Mouse (Mus musculus) heart, adult 11 months (tissue): ENCODE data around the gene Chid1.

ENCODE experiments used
- DNase-seq: peaks from one replicate; pipeline ENCODE4 v3.0.0; 2022

Chid1 gene

GRCm38 (mm10) chr7:141497600-141497999 lies 42.1 kb downstream of the Chid1 start:
- DNase-seq: peak; percentile 90

- no peak for DNase-seq
Observed at GRCm38 (mm10) chr7:141495940-141496339, 43.7 kb downstream of the Chid1 start.

- DNase-seq: no peak
Observed at GRCm38 (mm10) chr7:141495379-141495778, 44.3 kb downstream of the Chid1 start.

DNA sequence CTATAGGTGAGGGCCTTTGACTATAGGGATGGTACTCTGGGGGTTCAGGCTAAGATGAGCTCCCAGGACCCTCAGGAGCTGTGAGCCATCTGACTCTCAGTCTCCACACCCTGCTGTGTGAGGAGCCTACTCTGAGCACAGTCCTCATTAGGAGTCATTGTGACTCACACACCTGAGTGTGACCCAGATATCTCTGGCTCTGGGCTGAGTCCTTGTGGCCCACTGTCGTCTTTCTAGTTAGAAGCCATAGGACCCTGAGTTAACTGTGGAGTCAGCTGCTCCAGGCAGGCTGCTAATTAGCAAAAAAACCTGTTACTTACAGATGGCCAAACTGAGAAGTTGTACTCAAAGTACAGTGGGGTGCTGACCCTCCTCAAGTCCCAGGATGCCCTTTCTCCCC lies 45.9 kb downstream of the Chid1 start:
- DNase-seq: no peak

GRCm38 (mm10) chr7:141492738-141493137 lies 46.9 kb downstream of the Chid1 start:
- no peak for DNase-seq

- no peak for DNase-seq
Observed at GRCm38 (mm10) chr7:141491151-141491550, 48.5 kb downstream of the Chid1 start.

- DNase-seq: no peak
Observed at GRCm38 (mm10) chr7:141487141-141487540, 52.5 kb downstream of the Chid1 start.

DNA sequence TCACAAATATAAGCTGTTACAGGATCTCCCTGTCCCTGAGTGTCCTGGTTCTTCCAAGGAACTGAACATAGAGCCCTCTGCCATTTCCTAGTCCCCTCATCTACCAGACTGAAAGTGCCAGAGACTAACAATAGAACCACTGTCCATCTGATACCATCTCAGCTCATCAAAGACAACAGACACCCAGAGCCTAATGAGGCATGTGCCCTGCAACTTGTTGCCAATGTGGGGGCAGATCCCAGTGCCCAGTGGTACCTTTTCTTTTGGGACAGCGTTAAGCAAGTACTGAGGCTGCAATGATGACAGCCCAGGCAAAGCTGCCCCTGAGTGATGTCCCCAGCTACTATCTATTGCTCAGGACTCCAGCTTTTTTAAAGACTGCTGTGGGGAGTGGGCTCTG lies 53.4 kb downstream of the Chid1 start:
- DNase-seq: no peak

GRCm38 (mm10) chr7:141485606-141486005 lies 54.1 kb downstream of the Chid1 start:
- no peak for DNase-seq

DNA sequence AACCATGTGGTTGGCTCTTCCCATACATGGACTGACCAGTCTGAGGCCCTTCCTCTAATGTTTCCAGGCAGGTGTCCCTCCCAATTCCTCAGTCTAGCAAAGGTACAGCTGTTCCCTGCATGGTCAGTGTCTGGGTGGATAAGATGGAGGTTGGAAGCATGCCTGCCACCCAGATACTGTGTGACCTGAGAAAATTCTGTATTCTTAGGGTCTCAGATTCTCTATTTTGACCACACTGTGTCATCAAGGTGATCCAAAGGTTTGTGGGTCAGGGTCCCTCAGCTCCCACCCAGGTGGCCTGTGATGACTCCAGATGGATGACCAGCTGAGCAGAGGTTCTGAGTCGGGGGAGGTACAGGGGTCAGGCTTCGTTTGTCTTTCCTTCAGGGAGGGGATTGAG lies 54.5 kb downstream of the Chid1 start:
- peak; percentile 89 for DNase-seq

DNA sequence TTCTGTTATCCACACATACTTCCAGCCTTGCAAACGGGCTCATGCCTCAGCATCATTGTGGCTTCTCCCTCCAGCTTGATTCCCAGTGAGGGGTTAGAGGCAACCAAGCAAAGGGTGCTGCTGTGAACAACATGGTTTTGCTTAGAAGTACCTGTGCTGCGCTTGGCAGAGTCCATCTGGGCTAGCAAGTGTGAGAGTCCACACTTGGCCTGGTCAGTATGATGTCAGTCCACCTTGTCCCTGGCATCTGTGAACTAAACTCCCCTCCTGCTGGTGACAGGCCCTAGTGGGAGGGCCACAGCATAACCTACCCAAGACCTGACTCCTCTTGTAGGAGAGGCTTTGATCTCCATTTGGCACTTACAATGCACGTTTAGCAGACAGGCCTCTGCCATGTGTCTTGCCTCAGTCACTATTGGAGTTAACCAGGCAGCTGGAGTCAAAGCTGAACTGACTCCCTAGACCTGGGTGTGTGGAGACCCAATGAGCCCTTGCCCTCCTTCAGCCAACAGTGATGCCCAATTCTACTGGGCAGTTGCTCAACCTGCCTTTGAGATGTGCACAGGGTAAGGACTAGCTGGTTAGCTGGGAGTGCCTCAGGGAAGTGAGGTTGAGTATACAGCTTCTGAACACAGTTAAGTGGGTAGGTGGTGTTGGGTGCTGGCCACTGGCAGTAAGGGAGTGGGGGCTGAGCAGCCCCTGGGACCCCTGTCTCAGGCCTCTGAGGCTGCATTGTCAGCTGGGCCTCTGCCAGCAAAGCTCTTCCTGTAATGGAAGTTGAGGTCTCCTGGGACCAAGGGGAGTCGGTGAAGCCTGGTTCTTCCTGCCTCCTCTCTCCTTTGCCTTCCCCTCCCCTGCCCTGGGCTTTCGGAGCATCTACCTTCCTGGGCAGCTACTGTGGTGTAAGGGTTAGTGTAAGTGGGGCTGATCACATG lies 55.2 kb downstream of the Chid1 start:
- DNase-seq: peak; percentile 96

- DNase-seq: no peak
Observed at GRCm38 (mm10) chr7:141483114-141483653, 56.5 kb downstream of the Chid1 start.

DNA sequence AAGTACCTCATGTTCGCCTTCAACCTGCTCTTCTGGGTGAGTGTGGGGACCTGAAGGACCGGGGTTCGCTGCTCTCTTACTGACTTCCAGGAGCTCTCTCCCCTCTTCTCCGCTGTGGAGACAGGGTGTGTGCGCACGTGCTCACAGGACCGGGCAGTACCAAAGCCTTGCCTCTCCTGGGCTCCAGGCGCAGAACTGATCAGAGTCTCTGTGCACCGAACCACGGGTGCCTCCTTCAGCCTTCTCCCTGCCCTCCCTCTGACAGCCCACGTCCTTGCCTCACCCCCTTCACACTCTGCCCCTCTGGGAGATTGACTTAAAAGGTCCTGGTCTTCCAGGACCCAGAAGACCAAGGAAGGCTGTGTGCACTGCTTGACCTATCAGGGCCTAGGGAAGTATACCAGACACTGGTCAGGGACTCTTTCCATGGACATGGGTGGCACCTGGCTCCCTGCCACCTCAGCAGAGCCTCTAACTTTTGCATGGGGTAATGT lies 57.1 kb downstream of the Chid1 start:
- DNase-seq: no peak

- DNase-seq: peak; percentile 95
Observed at GRCm38 (mm10) chr7:141481498-141482401, 57.9 kb downstream of the Chid1 start.

DNA sequence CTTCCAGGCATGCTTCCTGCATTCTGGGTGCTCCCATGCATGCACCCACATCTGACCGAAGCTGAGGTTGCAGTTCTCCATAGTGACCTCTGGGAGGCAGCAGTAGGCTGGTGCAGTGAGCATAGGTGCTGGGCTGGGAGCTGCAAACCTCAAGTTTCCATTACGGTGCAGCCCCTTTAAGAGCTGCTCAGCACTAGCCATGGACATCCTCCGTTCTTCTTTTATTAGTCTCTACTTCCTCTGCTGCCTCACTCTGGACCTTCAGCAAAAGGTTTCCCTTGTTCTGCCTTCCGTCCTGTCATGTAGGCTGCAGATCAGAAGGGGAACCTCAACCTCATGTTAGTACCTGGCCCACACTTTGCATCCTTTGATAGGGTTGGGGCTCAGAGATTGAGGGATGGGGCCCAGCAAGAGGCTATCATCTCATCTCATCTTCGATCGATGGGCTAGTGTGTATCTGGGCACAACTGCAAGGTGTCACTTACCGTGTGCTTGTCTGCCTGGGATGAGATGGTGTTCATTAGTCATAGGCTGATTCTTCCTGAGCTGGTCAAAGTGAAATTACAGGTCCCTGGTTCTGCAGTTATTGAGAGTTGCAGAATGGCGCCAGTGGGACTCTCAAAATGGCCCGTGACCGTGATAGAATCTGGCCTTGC lies 58.7 kb downstream of the Chid1 start:
- peak; percentile 98 for DNase-seq

GRCm38 (mm10) chr7:141478270-141478748 lies 61.3 kb downstream of the Chid1 start:
- peak; percentile 97 for DNase-seq

GRCm38 (mm10) chr7:141477578-141478269 lies 61.9 kb downstream of the Chid1 start:
- peak; percentile 95 for DNase-seq

- DNase-seq: peak; percentile 98
Observed at GRCm38 (mm10) chr7:141476981-141477370, 62.7 kb downstream of the Chid1 start.

DNA sequence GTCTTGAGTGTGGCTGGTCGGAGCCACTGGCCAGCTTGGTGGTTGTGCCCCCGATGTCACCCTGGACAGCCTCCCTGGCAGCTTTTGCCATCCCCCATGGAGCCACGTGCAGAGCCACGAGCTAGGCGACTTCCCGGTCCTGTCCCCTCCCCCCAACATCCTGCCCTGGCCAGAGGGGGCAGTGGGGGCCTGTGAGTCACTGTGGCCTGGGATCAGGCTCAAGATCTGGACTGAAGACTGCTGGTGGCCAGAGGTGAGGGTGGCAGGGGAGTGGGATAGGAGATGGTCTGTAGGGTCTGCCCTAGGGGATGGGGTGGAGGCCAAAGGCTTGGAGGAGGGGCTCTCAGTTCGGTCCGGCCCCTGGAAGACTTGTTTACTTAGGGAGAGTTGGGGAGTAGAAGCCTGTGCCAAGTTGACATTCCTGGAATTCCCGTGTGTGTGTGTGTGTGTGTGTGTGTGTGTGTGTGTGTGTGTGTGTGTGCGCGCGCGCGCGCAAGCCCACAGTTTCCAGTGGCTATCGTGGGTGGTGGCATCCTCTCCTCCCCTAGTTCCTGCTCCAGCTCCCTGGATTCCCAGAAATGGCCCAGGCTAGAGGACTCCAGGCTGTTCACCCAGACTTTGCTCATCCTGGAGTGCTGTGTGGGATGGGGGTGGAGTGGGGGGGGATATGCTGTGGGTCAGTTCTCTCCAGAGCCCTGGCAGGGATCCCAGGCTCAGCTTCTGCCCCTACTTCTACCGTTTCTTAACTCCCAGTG lies 63.3 kb downstream of the Chid1 start:
- peak; percentile 100 for DNase-seq

DNA sequence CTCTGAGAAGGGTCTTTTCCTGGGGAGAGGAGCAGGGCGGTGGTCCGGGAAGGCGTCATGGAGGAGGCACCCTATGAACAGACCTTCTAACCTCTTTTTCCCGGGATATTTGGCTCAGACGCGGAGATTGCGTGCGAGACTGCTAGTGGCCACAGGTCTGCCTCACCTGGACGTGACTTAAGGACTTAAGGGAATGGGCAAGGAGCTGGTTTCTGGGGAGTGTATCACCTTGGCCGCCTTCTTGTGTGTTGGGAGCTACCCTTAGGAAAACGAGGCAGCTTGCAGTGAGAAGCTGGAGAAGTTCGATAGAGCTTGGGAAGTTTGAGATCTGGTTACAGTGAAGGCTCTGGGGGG lies 63.9 kb downstream of the Chid1 start:
- DNase-seq: no peak
